Mouse (Mus musculus): ENCODE results near the gene Rgs7. TPM values are rescaled to one million over a fixed set of nuclear protein-coding genes. Genes with fewer than 3 reads are reported as not detected.

Gene Rgs7
- polyA plus RNA-seq (2015; fragmentation: Nextera tagmentation; extraction: Ambion mirVana), result 0.53 and 1.5 TPM in 2 replicates

DNA sequence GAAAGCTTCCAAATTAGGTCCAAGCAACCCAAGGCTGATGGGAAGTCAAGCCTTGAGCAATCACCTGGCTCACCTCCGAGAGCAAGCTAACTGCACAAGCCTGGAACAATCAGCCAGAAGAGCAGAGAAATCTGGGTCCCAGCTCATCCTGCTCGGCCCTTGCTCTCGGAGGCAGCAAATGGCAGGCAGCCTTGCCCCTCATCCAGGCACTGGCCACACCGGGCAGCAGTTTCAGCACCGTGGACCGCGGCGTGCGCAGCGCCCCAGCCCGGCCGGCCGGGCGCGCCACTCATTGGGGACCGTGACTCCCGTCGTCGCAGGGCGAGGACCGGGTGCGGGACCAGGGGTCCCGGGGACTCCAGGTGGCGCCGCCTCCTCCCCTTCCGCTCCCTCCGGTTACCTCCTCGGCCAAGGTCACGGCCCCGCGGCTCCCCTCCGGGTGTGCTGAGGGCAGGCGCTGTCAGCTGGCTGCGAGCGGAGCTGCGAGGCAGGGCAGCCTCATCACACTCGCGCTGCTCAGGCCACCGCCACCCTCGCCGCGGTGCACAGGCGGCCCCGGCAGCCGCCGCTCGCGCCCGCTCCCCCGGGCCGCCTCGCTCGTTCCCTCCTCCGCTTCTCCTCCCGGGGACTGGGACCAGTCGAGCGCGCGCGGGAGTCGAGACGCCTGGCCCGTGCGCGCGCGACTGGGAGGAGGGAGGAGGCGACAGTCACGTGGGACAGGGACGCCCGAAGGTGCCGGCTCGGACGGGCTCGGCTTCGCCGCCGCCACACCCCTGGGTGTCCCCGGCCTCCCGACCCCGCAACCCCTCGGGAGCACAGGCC lies at the start of gene Rgs7:
Rgs7 (minus strand) TSS at position 640 of the 822 bp plus-strand sequence.
- ATAC-seq (replicated peaks; ENCODE audit: low FRiP score), result peak; percentile 95
- H3K4me3 ChIP-seq (replicated peaks), result peak within 1 kb of the TSS; percentile 62
- no peaks in the 10 kb centered on the region for H3K36me3 ChIP-seq
- peaks cover 12% of the 10 kb centered on the region for H3K4me1 ChIP-seq
- H3K27ac ChIP-seq, result no peak within 1 kb of the TSS
- peak within 1 kb of the TSS; percentile 41; the same call in 1 of the 2 replicates for H3K9ac ChIP-seq
- under 1% methylated on average over 73 of the region's 82 CpGs for WGBS
- peaks cover 39% of the 10 kb centered on the region for H3K27me3 ChIP-seq
- H3K4me2 ChIP-seq, result peak within 1 kb of the TSS; percentile 100
- no peaks in the 10 kb centered on the region for H3K9me3 ChIP-seq (replicated peaks)

GRCm38 (mm10) chr1:175540700-175541099 lies 48.4 kb upstream of the Rgs7 start:
- H3K36me3 ChIP-seq, result no peaks in the 10 kb centered on the region
- H3K9me3 ChIP-seq (replicated peaks), result no peaks in the 10 kb centered on the region
- H3K4me3 ChIP-seq (replicated peaks), result no peak overlapping the region
- H3K9ac ChIP-seq, result no peak overlapping the region
- WGBS, result 78% methylated on average over 5 of the region's 5 CpGs
- no peaks in the 10 kb centered on the region for H3K27me3 ChIP-seq
- no peak overlapping the region for H3K27ac ChIP-seq
- H3K4me1 ChIP-seq, result no peaks in the 10 kb centered on the region
- ATAC-seq (replicated peaks; ENCODE audit: low FRiP score), result no peak
- H3K4me2 ChIP-seq, result no peak overlapping the region

DNA sequence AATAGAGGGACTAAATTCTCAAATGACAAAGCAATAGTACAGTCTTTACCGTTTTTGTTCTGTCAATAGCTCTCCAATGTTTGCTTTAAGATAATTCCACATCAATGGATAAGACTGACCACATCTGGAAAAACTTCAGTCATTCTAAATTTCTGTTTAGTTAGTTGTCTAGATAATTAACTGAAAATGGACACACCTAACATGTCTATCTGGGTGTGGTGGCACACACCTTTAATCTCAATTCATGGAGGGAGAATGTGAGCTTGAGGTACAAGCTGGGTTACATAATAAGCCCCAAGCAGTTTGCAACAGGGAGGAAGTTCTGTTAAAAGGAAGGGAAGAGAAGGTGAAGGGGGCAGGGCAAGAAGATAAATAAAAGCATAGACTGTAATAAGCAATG lies 45.0 kb upstream of the Rgs7 start:
- no peak for ATAC-seq (replicated peaks; ENCODE audit: low FRiP score)
- no peak overlapping the region for H3K4me3 ChIP-seq (replicated peaks)
- H3K4me2 ChIP-seq, result no peak overlapping the region
- H3K9ac ChIP-seq, result no peak overlapping the region
- no peaks in the 10 kb centered on the region for H3K9me3 ChIP-seq (replicated peaks)
- WGBS, result 60% methylated on average over 1 of the region's 1 CpGs
- no peak overlapping the region for H3K27ac ChIP-seq
- no peaks in the 10 kb centered on the region for H3K4me1 ChIP-seq
- H3K27me3 ChIP-seq, result no peaks in the 10 kb centered on the region
- no peaks in the 10 kb centered on the region for H3K36me3 ChIP-seq

DNA sequence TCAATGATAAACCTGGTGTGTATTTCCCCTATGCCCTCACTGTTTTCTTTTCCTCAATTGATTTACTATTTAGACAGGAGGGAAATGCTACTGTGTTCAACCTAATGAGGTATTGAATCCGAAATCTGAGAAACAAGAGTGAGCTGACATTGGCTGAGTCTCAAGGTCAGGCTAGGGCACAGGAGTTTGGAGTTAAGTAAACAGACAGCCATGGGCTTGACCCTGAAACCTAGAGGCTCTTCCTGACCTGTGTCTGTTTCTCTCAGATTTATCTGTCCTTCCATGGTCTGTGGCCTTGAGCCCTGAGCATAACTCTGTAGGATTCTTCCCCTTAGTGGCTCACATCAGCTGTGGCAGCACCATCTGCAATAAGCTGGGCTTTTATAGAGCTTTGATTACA lies 37.6 kb upstream of the Rgs7 start:
- H3K27me3 ChIP-seq, result peaks cover 3% of the 10 kb centered on the region; the same call in 1 of the 2 replicates
- H3K4me1 ChIP-seq, result no peaks in the 10 kb centered on the region
- H3K4me2 ChIP-seq, result no peak overlapping the region
- H3K36me3 ChIP-seq, result no peaks in the 10 kb centered on the region
- no peak overlapping the region for H3K4me3 ChIP-seq (replicated peaks)
- 14% methylated on average over 1 of the region's 1 CpGs for WGBS
- H3K9ac ChIP-seq, result no peak overlapping the region
- no peaks in the 10 kb centered on the region for H3K9me3 ChIP-seq (replicated peaks)
- peak; percentile 84 for ATAC-seq (replicated peaks; ENCODE audit: low FRiP score)
- no peak overlapping the region for H3K27ac ChIP-seq

DNA sequence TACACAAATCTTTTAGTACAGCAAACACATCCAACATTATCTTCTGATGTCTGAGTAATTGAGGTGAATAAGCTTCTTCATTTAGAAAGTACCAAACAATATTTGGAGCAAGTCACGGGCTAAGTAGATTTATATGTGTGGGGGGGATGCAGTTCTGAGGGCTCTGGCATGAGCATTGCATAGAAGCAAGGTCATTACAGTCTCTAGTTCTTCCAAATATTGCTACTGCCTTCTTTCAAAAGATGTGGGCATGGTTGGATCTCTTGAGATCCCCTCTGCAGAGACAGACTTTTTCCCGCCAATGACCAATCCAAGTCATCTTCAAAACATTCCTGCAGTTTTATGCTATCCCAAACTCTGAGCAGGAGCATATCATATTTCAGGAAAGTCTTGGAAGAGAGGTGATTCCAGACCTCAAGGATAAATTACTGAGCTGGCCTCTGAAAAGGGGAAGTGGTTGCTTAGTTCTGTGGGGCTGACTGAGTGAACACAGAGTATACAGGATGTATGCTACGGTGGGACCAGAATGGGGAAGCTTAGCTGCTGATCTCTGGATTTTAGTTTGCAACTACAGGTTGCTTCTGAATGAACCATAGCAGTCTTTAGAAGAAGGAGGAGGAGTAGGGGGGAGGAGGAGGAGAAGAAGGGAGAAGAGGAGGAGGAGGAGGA lies 32.5 kb upstream of the Rgs7 start:
- WGBS, result 74% methylated on average over 3 of the region's 3 CpGs

DNA sequence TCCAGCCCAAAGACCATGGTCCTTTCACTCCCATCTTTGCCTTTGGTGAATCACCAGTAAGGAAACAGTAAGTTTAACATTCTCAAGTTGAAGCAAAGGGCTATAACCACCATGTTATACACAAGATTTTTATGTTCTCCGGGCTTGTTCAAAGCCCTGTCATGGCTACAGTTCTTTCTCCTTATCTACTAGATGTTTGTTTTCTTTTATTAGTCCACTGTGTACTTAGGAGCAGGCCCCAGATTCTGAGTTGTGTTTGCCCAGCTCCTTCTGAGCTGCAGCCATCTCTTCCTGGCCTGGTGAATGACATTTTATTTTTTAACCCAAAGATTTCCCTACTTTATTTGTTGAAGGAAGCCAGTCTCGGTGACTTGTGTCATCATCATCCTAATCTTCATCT lies 31.3 kb upstream of the Rgs7 start:
- Histone ChIP-seq H3K4me1 (no peaks in the 10 kb centered on the region), H3K27ac (no peak overlapping the region), H3K36me3 (no peaks in the 10 kb centered on the region), H3K4me3 (replicated peaks) (no peak overlapping the region), H3K9me3 (replicated peaks) (no peaks in the 10 kb centered on the region), H3K4me2 (no peak overlapping the region), H3K27me3 (peaks cover 8% of the 10 kb centered on the region; the same call in 1 of the 2 replicates), H3K9ac (no peak overlapping the region)
- 77% methylated on average over 2 of the region's 2 CpGs for WGBS
- no peak for ATAC-seq (replicated peaks; ENCODE audit: low FRiP score)

More for the DNA sequence above, 32.5 kb upstream of the Rgs7 start:
- Histone ChIP-seq H3K9ac (no peak overlapping the region), H3K27ac (no peak overlapping the region), H3K4me1 (no peaks in the 10 kb centered on the region), H3K36me3 (no peaks in the 10 kb centered on the region), H3K4me3 (replicated peaks) (no peak overlapping the region), H3K4me2 (no peak overlapping the region), H3K9me3 (replicated peaks) (no peaks in the 10 kb centered on the region), H3K27me3 (peaks cover 8% of the 10 kb centered on the region; the same call in 1 of the 2 replicates)
- ATAC-seq (replicated peaks; ENCODE audit: low FRiP score), result no peak

GRCm38 (mm10) chr1:175514543-175514942 lies 22.2 kb upstream of the Rgs7 start:
- Histone ChIP-seq H3K9ac (no peak overlapping the region), H3K27me3 (no peaks in the 10 kb centered on the region), H3K4me3 (replicated peaks) (no peak overlapping the region), H3K36me3 (no peaks in the 10 kb centered on the region), H3K4me2 (no peak overlapping the region), H3K27ac (no peak overlapping the region), H3K4me1 (no peaks in the 10 kb centered on the region), H3K9me3 (replicated peaks) (no peaks in the 10 kb centered on the region)
- no peak for ATAC-seq (replicated peaks; ENCODE audit: low FRiP score)
- 54% methylated on average over 2 of the region's 2 CpGs for WGBS

DNA sequence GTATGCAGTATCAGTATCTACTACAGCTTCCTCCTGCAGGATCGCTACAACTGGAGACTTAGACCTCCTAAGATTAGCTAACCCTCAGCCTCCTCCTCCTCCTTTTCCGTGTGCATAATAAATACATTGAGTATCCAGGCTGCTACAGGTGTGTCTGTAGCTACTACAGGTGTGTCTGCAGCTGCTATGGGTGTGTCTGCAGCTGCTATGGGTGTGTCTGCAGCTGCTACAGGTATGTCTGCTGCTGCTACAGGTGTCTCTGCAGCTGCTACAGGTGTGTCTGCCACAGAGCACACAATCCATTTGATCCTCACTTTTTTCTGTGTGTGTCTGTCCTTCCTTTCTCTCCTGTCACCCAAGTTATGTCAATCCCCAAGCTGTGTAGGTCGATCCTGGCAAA lies 19.9 kb upstream of the Rgs7 start:
- Histone ChIP-seq H3K9ac (no peak overlapping the region), H3K4me3 (replicated peaks) (no peak overlapping the region), H3K4me2 (no peak overlapping the region), H3K4me1 (no peaks in the 10 kb centered on the region), H3K27ac (no peak overlapping the region), H3K9me3 (replicated peaks) (no peaks in the 10 kb centered on the region), H3K36me3 (no peaks in the 10 kb centered on the region), H3K27me3 (no peaks in the 10 kb centered on the region)
- 79% methylated on average over 3 of the region's 3 CpGs for WGBS
- ATAC-seq (replicated peaks; ENCODE audit: low FRiP score), result no peak

DNA sequence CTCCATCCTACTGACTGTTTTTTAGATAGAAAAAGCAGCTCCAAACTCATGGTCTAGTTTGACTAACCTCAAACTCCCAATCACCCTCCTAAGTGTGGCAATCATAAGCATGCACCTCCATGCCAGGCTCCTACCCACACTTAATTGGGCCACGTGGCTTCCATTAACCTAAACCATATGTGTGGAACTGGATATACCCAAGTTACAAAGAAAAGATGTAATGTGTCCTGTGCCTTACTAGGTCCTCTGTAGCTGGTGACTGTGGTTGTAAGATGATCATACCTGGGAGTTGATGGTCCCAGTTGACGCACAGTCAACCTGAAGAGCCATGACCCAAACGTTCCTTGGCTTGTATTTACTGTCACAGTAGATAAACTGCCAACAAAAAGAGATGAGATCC lies 17.7 kb upstream of the Rgs7 start:
- no peak overlapping the region for H3K4me3 ChIP-seq (replicated peaks)
- no peaks in the 10 kb centered on the region for H3K9me3 ChIP-seq (replicated peaks)
- H3K27ac ChIP-seq, result no peak overlapping the region
- WGBS, result 71% methylated on average over 3 of the region's 3 CpGs
- H3K9ac ChIP-seq, result no peak overlapping the region
- no peaks in the 10 kb centered on the region for H3K4me1 ChIP-seq
- no peak overlapping the region for H3K4me2 ChIP-seq
- no peaks in the 10 kb centered on the region for H3K36me3 ChIP-seq
- ATAC-seq (replicated peaks; ENCODE audit: low FRiP score), result no peak
- H3K27me3 ChIP-seq, result no peaks in the 10 kb centered on the region

- peaks cover 39% of the 10 kb centered on the region for H3K27me3 ChIP-seq
- no peak; the same call in 1 of the 2 replicates for ATAC-seq (replicated peaks; ENCODE audit: low FRiP score)
- H3K27ac ChIP-seq, result no peak overlapping the region
- no peaks in the 10 kb centered on the region for H3K9me3 ChIP-seq (replicated peaks)
- peak overlapping the region; percentile 100 for H3K4me2 ChIP-seq
- H3K36me3 ChIP-seq, result no peaks in the 10 kb centered on the region
- H3K9ac ChIP-seq, result peak overlapping the region; percentile 41; the same call in 1 of the 2 replicates
- H3K4me1 ChIP-seq, result peaks cover 12% of the 10 kb centered on the region
- 2% methylated on average over 11 of the region's 11 CpGs for WGBS
- peak overlapping the region; percentile 62 for H3K4me3 ChIP-seq (replicated peaks)
Observed at GRCm38 (mm10) chr1:175492683-175493043, 363 bp upstream of the Rgs7 start.

- WGBS, result 21% methylated on average over 6 of the region's 6 CpGs
Observed at GRCm38 (mm10) chr1:175491511-175491860, 814 bp downstream of the Rgs7 start.

DNA sequence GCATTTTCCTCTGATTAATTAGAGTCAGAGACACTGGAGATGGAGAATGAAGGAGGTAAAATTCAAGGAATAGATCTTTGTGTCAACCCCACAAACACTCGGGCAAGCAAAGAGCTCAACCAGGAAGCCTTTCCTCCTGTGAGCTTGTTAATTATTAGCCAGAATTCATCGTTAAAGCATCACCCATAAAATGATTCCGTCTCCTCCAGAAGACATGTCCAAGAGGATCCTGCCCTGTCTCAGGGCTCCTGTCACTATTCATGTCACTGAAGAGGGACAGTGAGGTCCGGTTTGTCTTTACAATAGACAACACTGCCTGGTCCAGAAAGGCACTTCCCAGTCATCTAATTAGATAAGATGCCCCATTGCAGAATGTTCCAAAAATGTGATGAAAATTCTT lies 7.2 kb downstream of the Rgs7 start:
- peaks cover 3% of the 10 kb centered on the region; the same call in 1 of the 2 replicates for H3K27me3 ChIP-seq
- H3K9ac ChIP-seq, result no peak overlapping the region
- H3K9me3 ChIP-seq (replicated peaks), result no peaks in the 10 kb centered on the region
- peak; percentile 62; the same call in 1 of the 2 replicates for ATAC-seq (replicated peaks; ENCODE audit: low FRiP score)
- no peak overlapping the region for H3K27ac ChIP-seq
- no peaks in the 10 kb centered on the region for H3K36me3 ChIP-seq
- H3K4me1 ChIP-seq, result no peaks in the 10 kb centered on the region
- WGBS, result 44% methylated on average over 4 of the region's 4 CpGs
- no peak overlapping the region for H3K4me2 ChIP-seq
- H3K4me3 ChIP-seq (replicated peaks), result no peak overlapping the region

More at GRCm38 (mm10) chr1:175491511-175491860, 814 bp downstream of the Rgs7 start:
- Histone ChIP-seq H3K4me1 (peaks cover 12% of the 10 kb centered on the region), H3K36me3 (no peaks in the 10 kb centered on the region), H3K4me2 (peak overlapping the region; percentile 100), H3K27me3 (peaks cover 39% of the 10 kb centered on the region), H3K4me3 (replicated peaks) (peak overlapping the region; percentile 62), H3K9me3 (replicated peaks) (no peaks in the 10 kb centered on the region), H3K27ac (no peak overlapping the region), H3K9ac (no peak overlapping the region)
- no peak for ATAC-seq (replicated peaks; ENCODE audit: low FRiP score)

Measured in kidney, embryonic 15.5 days (tissue).